Mouse (Mus musculus) lung, adult 2 months (tissue): ENCODE results near the gene Rpap3.

Experiments used
- CTCF ChIP-seq: fragments of 200-500 bp; IDR thresholded peaks from 2 replicates; pipeline ENCODE4 v1.5.1; 2011; ENCODE audit warnings: mild to moderate bottlenecking, low read length, control low read depth; ENCODE audit not compliant: insufficient read depth
- POLR2A ChIP-seq: fragments of 200-500 bp; IDR thresholded peaks from 2 replicates; pipeline ENCODE4 v1.6.1; 2011; ENCODE audit warnings: low read depth, mild to moderate bottlenecking, control low read depth, low read length, borderline replicate concordance; ENCODE audit errors: extremely low read depth

DNA sequence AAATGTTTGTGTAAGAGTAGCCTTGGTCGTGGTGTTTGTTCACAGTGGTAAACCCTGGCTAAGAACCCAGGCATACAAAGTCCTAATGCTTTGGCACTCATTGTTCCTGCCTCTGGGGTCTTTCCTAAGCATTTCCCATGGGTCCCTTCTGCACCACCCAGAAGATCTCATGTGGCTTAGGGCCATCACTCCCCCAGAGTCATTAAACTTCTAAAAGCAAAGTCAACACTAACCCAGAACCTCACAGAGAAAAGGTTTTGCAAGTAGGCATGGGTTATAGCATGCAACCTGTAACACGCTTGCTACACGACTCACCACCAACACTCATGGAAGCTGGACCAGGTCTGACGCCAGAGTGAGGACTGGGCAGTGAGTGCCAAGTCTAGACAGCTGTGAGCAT lies 31.2 kb downstream of the Rpap3 start:
- TF ChIP-seq POLR2A (no peak), CTCF (no peak)
